Mouse (Mus musculus) embryonic facial prominence, embryonic 11.5 days (tissue): ENCODE results near the gene Zfp639. TPM values are rescaled to one million over a fixed set of nuclear protein-coding genes. Genes with fewer than 3 reads are reported as not detected.
A peak's percentile ranks its signal among the peaks of the same experiment; 100 is the strongest.

Source experiments
- ATAC-seq: fragments of 200-750 bp; cut with Nextera tagmentation; replicated peaks from 2 replicates; pipeline ENCODE4 v1.8.0; 2017; ENCODE audit warnings: low read depth; ENCODE audit not compliant: insufficient number of reproducible peaks, low FRiP score, low TSS enrichment
- DNase-seq: peaks from one replicate; pipeline ENCODE4 v3.0.0-alpha.2; 2015; ENCODE audit warnings: low spot score
- H3K27ac ChIP-seq: fragments of 300-500 bp; sonication (generic); replicated peaks from 2 replicates; pipeline ENCODE4 v1.5.1; 2014; ENCODE audit warnings: mild to moderate bottlenecking, low read depth, low read length, control low read depth
- H3K27me3 ChIP-seq: fragments of 300-500 bp; sonication (generic); 2 replicates; pipeline ENCODE4 v1.6.1; 2014; ENCODE audit warnings: mild to moderate bottlenecking, low read length, moderate library complexity, mixed read lengths; ENCODE audit not compliant: control insufficient read depth, insufficient read depth
- H3K36me3 ChIP-seq: fragments of 300-500 bp; sonication (generic); replicated peaks from 2 replicates; pipeline ENCODE4 v1.6.1; 2014; ENCODE audit warnings: low read depth, mild to moderate bottlenecking, low read length, moderate library complexity, mixed read lengths; ENCODE audit not compliant: control insufficient read depth, insufficient read depth
- H3K4me1 ChIP-seq: fragments of 300-500 bp; sonication (generic); 2 replicates; pipeline ENCODE4 v1.6.1; 2014; ENCODE audit warnings: low read length, mixed read lengths; ENCODE audit not compliant: control insufficient read depth, insufficient read depth
- H3K4me2 ChIP-seq: fragments of 300-500 bp; sonication (generic); 2 replicates; pipeline ENCODE4 v1.6.1; 2014; ENCODE audit warnings: low read depth, mild to moderate bottlenecking, control low read depth, low read length, moderate library complexity
- H3K4me3 ChIP-seq: fragments of 300-500 bp; sonication (generic); 2 replicates; pipeline ENCODE4 v1.5.1; 2014; ENCODE audit warnings: low read depth, low read length, control low read depth
- H3K9ac ChIP-seq: fragments of 300-500 bp; sonication (generic); replicated peaks from 2 replicates; pipeline ENCODE4 v1.6.1; 2014; ENCODE audit warnings: mild to moderate bottlenecking, control low read depth, low read length
- H3K9me3 ChIP-seq: fragments of 300-500 bp; sonication (generic); replicated peaks from 2 replicates; pipeline ENCODE4 v1.6.1; 2016; ENCODE audit warnings: mild to moderate bottlenecking, low read length, inconsistent platforms, mixed read lengths; ENCODE audit not compliant: control insufficient read depth
- WGBS: fragments of 180-500 bp; shearing (Covaris S2); extraction: QIAGEN DNeasy Blood & Tissue Kit; methylation state at CpG from one replicate; pipeline ENCODE4 v1.1.7; 2014; 5-methylcytosine and 5-hydroxymethylcytosine counted together
- polyA plus RNA-seq: library from polyadenylated mRNA; unstranded; fragments of >200 nt; fragmentation: Nextera tagmentation; extraction: Ambion mirVana; gene quantifications from 2 replicates; pipeline ENCODE4 v1.2.1, GENCODE M21; 2014

The Zfp639 gene
- polyA plus RNA-seq, 1 experiment from 2014 or later, result 51.7 TPM

- H3K9ac ChIP-seq, result no peak overlapping the region
Measured at GRCm38 (mm10) chr3:32537556-32537955, 27.5 kb downstream of the Zfp639 start.

GRCm38 (mm10) chr3:32538091-32538490, 28.0 kb downstream of the Zfp639 start:
- WGBS, result 93% methylated on average over 5 of the region's 5 CpGs
- Histone ChIP-seq H3K9ac (no peak overlapping the region), H3K9me3 (no peaks in the 10 kb centered on the region), H3K36me3 (no peaks in the 10 kb centered on the region), H3K27me3 (no peaks in the 10 kb centered on the region), H3K4me2 (no peak overlapping the region), H3K4me3 (no peak overlapping the region), H3K4me1 (no peaks in the 10 kb centered on the region), H3K27ac (no peak overlapping the region)
- no peak for DNase-seq
- no peak for ATAC-seq

More at GRCm38 (mm10) chr3:32537556-32537955, 27.5 kb downstream of the Zfp639 start:
- H3K36me3 ChIP-seq, result no peaks in the 10 kb centered on the region
- H3K27ac ChIP-seq, result no peak overlapping the region
- no peaks in the 10 kb centered on the region for H3K9me3 ChIP-seq
- H3K27me3 ChIP-seq, result no peaks in the 10 kb centered on the region
- H3K4me2 ChIP-seq, result no peak overlapping the region
- H3K4me1 ChIP-seq, result no peaks in the 10 kb centered on the region
- no peak overlapping the region for H3K4me3 ChIP-seq
- WGBS, result 69% methylated on average over 1 of the region's 1 CpGs
- DNase-seq (no peak), ATAC-seq (no peak)

- Histone ChIP-seq H3K9me3 (no peaks in the 10 kb centered on the region), H3K27ac (no peak overlapping the region), H3K4me3 (no peak overlapping the region), H3K27me3 (no peaks in the 10 kb centered on the region), H3K4me2 (no peak overlapping the region), H3K36me3 (no peaks in the 10 kb centered on the region; the same call in 1 of the 2 replicates), H3K4me1 (no peaks in the 10 kb centered on the region), H3K9ac (no peak overlapping the region)
- ATAC-seq (no peak), DNase-seq (peak; percentile 26)
- WGBS, result 92% methylated on average over 1 of the region's 1 CpGs
Measured at GRCm38 (mm10) chr3:32553061-32553460, 43.0 kb downstream of the Zfp639 start.

- H3K9ac ChIP-seq, result no peak overlapping the region
- H3K9me3 ChIP-seq, result no peaks in the 10 kb centered on the region
- H3K27ac ChIP-seq, result no peak overlapping the region
- no peaks in the 10 kb centered on the region for H3K4me1 ChIP-seq
- ATAC-seq (no peak), DNase-seq (no peak)
- 93% methylated on average over 6 of the region's 6 CpGs for WGBS
- H3K4me2 ChIP-seq, result no peak overlapping the region
- H3K36me3 ChIP-seq, result peaks cover under 1% of the 10 kb centered on the region; the same call in 1 of the 2 replicates
- H3K4me3 ChIP-seq, result no peak overlapping the region
- no peaks in the 10 kb centered on the region for H3K27me3 ChIP-seq
Measured at GRCm38 (mm10) chr3:32563401-32563800, 53.3 kb downstream of the Zfp639 start.

Other genes starting within 250 kb of the Zfp639 start
- 6.8 and 8.2 TPM in 2 replicates for gene Zmat3, start 144.2 kb upstream of the Zfp639 start, polyA plus RNA-seq
- 18.0 and 23.3 TPM in 2 replicates for gene Pik3ca, start 112.6 kb upstream of the Zfp639 start, polyA plus RNA-seq
- gene Kcnmb3, start 18.0 kb upstream of the Zfp639 start, polyA plus RNA-seq, result not detected in 2 replicates
- gene Mfn1, start 19.2 kb downstream of the Zfp639 start, polyA plus RNA-seq, result 28.9 and 36.5 TPM in 2 replicates
- 47.3 and 48.5 TPM in 2 replicates for gene Gnb4, start 106.3 kb downstream of the Zfp639 start, polyA plus RNA-seq
- gene Actl6a, start 196.0 kb downstream of the Zfp639 start, polyA plus RNA-seq, result 265 and 285 TPM in 2 replicates
- gene Ndufb5, start 226.7 kb downstream of the Zfp639 start, polyA plus RNA-seq, result 333 and 337 TPM in 2 replicates
- gene Mrpl47, start 227.3 kb downstream of the Zfp639 start, polyA plus RNA-seq, result 41.9 and 50.4 TPM in 2 replicates